Mouse (Mus musculus): ENCODE data around the gene Asb1. TPM values are rescaled to one million over a fixed set of nuclear protein-coding genes. Genes with fewer than 3 reads are reported as not detected.

Gene Asb1
- polyA plus RNA-seq, 1 experiment from 2014 or later: 6.3 TPM

GRCm38 (mm10) chr1:91549073-91549472 is 8.7 kb downstream of the Asb1 start:
- Histone ChIP-seq H3K36me3 (peaks cover 62% of the 10 kb centered on the region), H3K9me3 (no peaks in the 10 kb centered on the region), H3K9ac (no peak overlapping the region), H3K4me1 (peaks cover 8% of the 10 kb centered on the region), H3K27ac (no peak overlapping the region), H3K4me3 (no peak overlapping the region), H3K4me2 (replicated peaks) (no peak overlapping the region), H3K27me3 (no peaks in the 10 kb centered on the region)
- 76% methylated on average over 2 of the region's 2 CpGs for WGBS
- no peak for ATAC-seq (ENCODE audit: low FRiP score, low read depth)

GRCm38 (mm10) chr1:91557099-91557498 is 16.8 kb downstream of the Asb1 start:
- 65% methylated on average over 2 of the region's 2 CpGs for WGBS
- Histone ChIP-seq H3K4me2 (replicated peaks) (no peak overlapping the region), H3K9ac (no peak overlapping the region), H3K27ac (no peak overlapping the region), H3K9me3 (no peaks in the 10 kb centered on the region), H3K27me3 (no peaks in the 10 kb centered on the region), H3K36me3 (peaks cover 51% of the 10 kb centered on the region), H3K4me3 (no peak overlapping the region), H3K4me1 (peaks cover 17% of the 10 kb centered on the region; the same call in 1 of the 2 replicates)
- no peak for ATAC-seq (ENCODE audit: low FRiP score, low read depth)

GRCm38 (mm10) chr1:91561226-91561625 is 20.9 kb downstream of the Asb1 start:
- H3K9ac ChIP-seq: no peak overlapping the region
- no peak overlapping the region for H3K4me2 ChIP-seq (replicated peaks)
- peaks cover 41% of the 10 kb centered on the region for H3K4me1 ChIP-seq
- no peaks in the 10 kb centered on the region for H3K9me3 ChIP-seq
- H3K36me3 ChIP-seq: peaks cover 15% of the 10 kb centered on the region
- H3K27ac ChIP-seq: no peak overlapping the region
- no peak overlapping the region for H3K4me3 ChIP-seq
- ATAC-seq (ENCODE audit: low FRiP score, low read depth): no peak
- H3K27me3 ChIP-seq: no peaks in the 10 kb centered on the region
- WGBS: 87% methylated on average over 6 of the region's 6 CpGs

- Histone ChIP-seq H3K4me3 (no peak overlapping the region), H3K27me3 (0 out of 2 replicates have a peak, but pooled peaks cover 2% of the 10 kb centered on the region), H3K9ac (no peak overlapping the region), H3K4me1 (peaks cover 41% of the 10 kb centered on the region), H3K36me3 (peaks cover 5% of the 10 kb centered on the region; the same call in 1 of the 2 replicates), H3K27ac (no peak overlapping the region), H3K9me3 (no peaks in the 10 kb centered on the region), H3K4me2 (replicated peaks) (no peak overlapping the region)
- 85% methylated on average over 4 of the region's 4 CpGs for WGBS
- no peak for ATAC-seq (ENCODE audit: low FRiP score, low read depth)
Observed at GRCm38 (mm10) chr1:91562977-91563590, 22.7 kb downstream of the Asb1 start.

GRCm38 (mm10) chr1:91564004-91564403 is 23.7 kb downstream of the Asb1 start:
- Histone ChIP-seq H3K4me3 (no peak overlapping the region), H3K9ac (no peak overlapping the region), H3K9me3 (no peaks in the 10 kb centered on the region), H3K27me3 (0 out of 2 replicates have a peak, but pooled peaks cover 2% of the 10 kb centered on the region), H3K36me3 (no peaks in the 10 kb centered on the region), H3K4me1 (peaks cover 36% of the 10 kb centered on the region), H3K4me2 (replicated peaks) (no peak overlapping the region), H3K27ac (peak overlapping the region; percentile 28; the same call in 1 of the 2 replicates)
- no peak for ATAC-seq (ENCODE audit: low FRiP score, low read depth)
- 60% methylated on average over 3 of the region's 3 CpGs for WGBS

- 0 out of 2 replicates have a peak, but pooled peaks cover 2% of the 10 kb centered on the region for H3K27me3 ChIP-seq
- H3K9me3 ChIP-seq: no peaks in the 10 kb centered on the region
- H3K4me2 ChIP-seq (replicated peaks): 0 out of 2 replicates have a peak overlapping the region, but pooled peaks have one; percentile 3
- H3K27ac ChIP-seq: peak overlapping the region; percentile 56; the same call in 1 of the 2 replicates
- no peak overlapping the region for H3K4me3 ChIP-seq
- peaks cover 35% of the 10 kb centered on the region for H3K4me1 ChIP-seq
- WGBS: 33% methylated on average over 6 of the region's 6 CpGs
- no peak overlapping the region for H3K9ac ChIP-seq
- peak; percentile 68 for ATAC-seq (ENCODE audit: low FRiP score, low read depth)
- no peaks in the 10 kb centered on the region for H3K36me3 ChIP-seq
Observed at GRCm38 (mm10) chr1:91564598-91564997, 24.3 kb downstream of the Asb1 start.

GRCm38 (mm10) chr1:91567269-91567668 is 26.9 kb downstream of the Asb1 start:
- H3K4me3 ChIP-seq: no peak overlapping the region
- no peaks in the 10 kb centered on the region for H3K9me3 ChIP-seq
- H3K27me3 ChIP-seq: 0 out of 2 replicates have a peak, but pooled peaks cover 5% of the 10 kb centered on the region
- H3K36me3 ChIP-seq: no peaks in the 10 kb centered on the region
- H3K9ac ChIP-seq: no peak overlapping the region
- H3K4me2 ChIP-seq (replicated peaks): no peak overlapping the region
- peaks cover 42% of the 10 kb centered on the region for H3K4me1 ChIP-seq
- ATAC-seq (ENCODE audit: low FRiP score, low read depth): no peak
- H3K27ac ChIP-seq: no peak overlapping the region
- 72% methylated on average over 2 of the region's 2 CpGs for WGBS

- Histone ChIP-seq H3K4me3 (no peak overlapping the region), H3K4me2 (replicated peaks) (no peak overlapping the region), H3K27ac (no peak overlapping the region), H3K9me3 (no peaks in the 10 kb centered on the region), H3K27me3 (0 out of 2 replicates have a peak, but pooled peaks cover 6% of the 10 kb centered on the region), H3K9ac (no peak overlapping the region), H3K36me3 (no peaks in the 10 kb centered on the region), H3K4me1 (peaks cover 22% of the 10 kb centered on the region)
- 83% methylated on average over 10 of the region's 10 CpGs for WGBS
- ATAC-seq (ENCODE audit: low FRiP score, low read depth): no peak
Observed at GRCm38 (mm10) chr1:91572458-91572857, 32.1 kb downstream of the Asb1 start.

GRCm38 (mm10) chr1:91574208-91574607 is 33.9 kb downstream of the Asb1 start:
- Histone ChIP-seq H3K4me2 (replicated peaks) (no peak overlapping the region), H3K27me3 (0 out of 2 replicates have a peak, but pooled peaks cover 6% of the 10 kb centered on the region), H3K9ac (no peak overlapping the region), H3K4me3 (no peak overlapping the region), H3K36me3 (no peaks in the 10 kb centered on the region), H3K4me1 (peaks cover 28% of the 10 kb centered on the region), H3K9me3 (no peaks in the 10 kb centered on the region), H3K27ac (no peak overlapping the region)
- 59% methylated on average over 3 of the region's 3 CpGs for WGBS
- no peak for ATAC-seq (ENCODE audit: low FRiP score, low read depth)

GRCm38 (mm10) chr1:91577883-91578517 is 37.7 kb downstream of the Asb1 start:
- Histone ChIP-seq H3K4me1 (peaks cover 24% of the 10 kb centered on the region), H3K27me3 (peaks cover 4% of the 10 kb centered on the region; the same call in 1 of the 2 replicates), H3K9ac (no peak overlapping the region), H3K4me3 (no peak overlapping the region), H3K9me3 (no peaks in the 10 kb centered on the region), H3K36me3 (no peaks in the 10 kb centered on the region), H3K4me2 (replicated peaks) (no peak overlapping the region), H3K27ac (no peak overlapping the region)
- WGBS: 63% methylated on average over 7 of the region's 7 CpGs
- no peak for ATAC-seq (ENCODE audit: low FRiP score, low read depth)

- Histone ChIP-seq H3K9ac (no peak overlapping the region), H3K4me1 (peaks cover 33% of the 10 kb centered on the region), H3K4me3 (no peak overlapping the region), H3K9me3 (no peaks in the 10 kb centered on the region), H3K27ac (no peak overlapping the region), H3K27me3 (peaks cover 8% of the 10 kb centered on the region; the same call in 1 of the 2 replicates), H3K36me3 (no peaks in the 10 kb centered on the region), H3K4me2 (replicated peaks) (no peak overlapping the region)
- WGBS: 89% methylated on average over 2 of the region's 2 CpGs
- no peak for ATAC-seq (ENCODE audit: low FRiP score, low read depth)
Observed at GRCm38 (mm10) chr1:91580503-91580902, 40.2 kb downstream of the Asb1 start.

- no peak overlapping the region for H3K27ac ChIP-seq
- H3K4me3 ChIP-seq: no peak overlapping the region
- WGBS: 48% methylated on average over 2 of the region's 2 CpGs
Observed at GRCm38 (mm10) chr1:91581206-91581605, 40.9 kb downstream of the Asb1 start.

More at GRCm38 (mm10) chr1:91581206-91581605, 40.9 kb downstream of the Asb1 start:
- ATAC-seq (ENCODE audit: low FRiP score, low read depth): no peak
- no peaks in the 10 kb centered on the region for H3K9me3 ChIP-seq
- no peak overlapping the region for H3K4me2 ChIP-seq (replicated peaks)
- no peaks in the 10 kb centered on the region for H3K36me3 ChIP-seq
- peaks cover 8% of the 10 kb centered on the region; the same call in 1 of the 2 replicates for H3K27me3 ChIP-seq
- peaks cover 37% of the 10 kb centered on the region for H3K4me1 ChIP-seq
- no peak overlapping the region for H3K9ac ChIP-seq

Data from limb, embryonic 13.5 days (tissue).